Mouse (Mus musculus) CH12.LX (cell line): Measurements from ENCODE around the gene Anxa11.

Experiments
- BHLHE40 ChIP-seq: IDR thresholded peaks from 2 replicates; pipeline ENCODE4 v1.6.1; 2011; ENCODE audit warnings: mild to moderate bottlenecking, low read depth, low read length, improper control_type of control experiment
- CHD2 ChIP-seq: IDR thresholded peaks from 2 replicates; pipeline ENCODE4 v1.6.1; 2011; ENCODE audit warnings: low read length, improper control_type of control experiment
- CTCF ChIP-seq, 2 experiments: IDR thresholded peaks in 1 of 2; conservative IDR thresholded peaks in 1 of 2; 2 replicates each; pipeline ENCODE4 v1.5.1; 2011 to 2012; ENCODE audit warnings: low read depth in 2 of 2, low read length in 2 of 2, improper control_type of control experiment in 1 of 2, inconsistent platforms in 1 of 2, mild to moderate bottlenecking in 1 of 2, moderate library complexity in 1 of 2
- EP300 ChIP-seq: IDR thresholded peaks from 2 replicates; pipeline ENCODE4 v1.6.1; 2011; ENCODE audit warnings: low read length, improper control_type of control experiment
- HCFC1 ChIP-seq: IDR thresholded peaks from 2 replicates; pipeline ENCODE4 v1.6.1; 2012; ENCODE audit warnings: low read depth, mild to moderate bottlenecking, inconsistent platforms, low read length, improper control_type of control experiment
- MAFK ChIP-seq: IDR thresholded peaks from 2 replicates; pipeline ENCODE4 v1.6.1; 2011; ENCODE audit warnings: low read length, improper control_type of control experiment; ENCODE audit not compliant: insufficient replicate concordance
- MAZ ChIP-seq: IDR thresholded peaks from 2 replicates; pipeline ENCODE4 v1.6.1; 2012; ENCODE audit warnings: low read depth, mild to moderate bottlenecking, inconsistent platforms, low read length, improper control_type of control experiment, moderate library complexity
- MEF2A ChIP-seq: IDR thresholded peaks from 2 replicates; pipeline ENCODE4 v1.6.1; 2014; ENCODE audit warnings: low read depth, mild to moderate bottlenecking, inconsistent platforms, low read length, improper control_type of control experiment, borderline replicate concordance
- MYC ChIP-seq: IDR thresholded peaks from 2 replicates; pipeline ENCODE4 v1.6.1; 2011; ENCODE audit warnings: low read depth, mild to moderate bottlenecking, improper control_type of control experiment, low read length
- PAX5 ChIP-seq: IDR thresholded peaks from 2 replicates; pipeline ENCODE4 v1.6.1; 2012; ENCODE audit warnings: low read length, inconsistent platforms, mixed read lengths
- POLR2AphosphoS2 ChIP-seq: IDR thresholded peaks from 2 replicates; pipeline ENCODE4 v1.6.1; 2011; ENCODE audit warnings: low read depth, low read length, improper control_type of control experiment
- TCF12 ChIP-seq: IDR thresholded peaks from 2 replicates; pipeline ENCODE4 v1.6.1; 2014; ENCODE audit warnings: low read depth, mild to moderate bottlenecking, inconsistent platforms, low read length, improper control_type of control experiment
- ZC3H11A ChIP-seq: IDR thresholded peaks from 2 replicates; pipeline ENCODE4 v1.6.1; 2012; ENCODE audit warnings: low read depth, mild to moderate bottlenecking, inconsistent platforms, low read length, improper control_type of control experiment
- ZKSCAN1 ChIP-seq: IDR thresholded peaks from 2 replicates; pipeline ENCODE4 v1.6.1; 2012; ENCODE audit warnings: low read depth, inconsistent platforms, low read length, improper control_type of control experiment, borderline replicate concordance

DNA sequence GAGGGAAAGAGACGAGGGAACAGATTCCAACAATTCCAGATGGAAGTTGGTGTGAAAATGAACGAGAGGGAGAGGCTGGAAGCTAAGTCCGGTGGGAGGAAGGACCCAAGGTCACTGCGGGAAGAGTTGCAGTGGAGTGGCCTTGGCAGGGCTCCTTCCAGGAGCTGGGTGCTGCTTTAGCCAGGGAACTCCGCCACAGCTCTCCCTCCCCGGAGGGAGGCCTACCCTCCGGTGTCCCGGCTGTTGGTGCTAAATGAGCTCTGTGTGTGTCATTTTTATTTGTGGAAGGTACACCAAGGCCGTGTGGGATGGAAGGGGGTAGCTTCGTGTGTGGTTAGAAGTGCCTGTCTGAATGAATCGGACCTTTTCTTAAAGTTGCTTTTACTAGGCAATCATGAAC lies 24.9 kb downstream of the Anxa11 start:
- no peak for TF ChIP-seq PAX5
- no peak for TF ChIP-seq BHLHE40
- no peak for TF ChIP-seq CTCF (conservative IDR thresholded peaks at IDR 0.05 in 1 of 2, IDR thresholded peaks at IDR 0.05 in 1 of 2; ENCODE audit: low read depth in 2 of 2, low read length in 2 of 2)
- no peak for TF ChIP-seq ZKSCAN1
- TF ChIP-seq ZC3H11A = no peak
- no peak for TF ChIP-seq MEF2A
- no peak for TF ChIP-seq EP300
- TF ChIP-seq POLR2AphosphoS2 = no peak
- no peak for TF ChIP-seq MYC
- TF ChIP-seq HCFC1 = no peak
- TF ChIP-seq TCF12 = no peak
- TF ChIP-seq CHD2 = no peak
- no peak for TF ChIP-seq MAFK
- no peak for TF ChIP-seq MAZ
